Mouse (Mus musculus) olfactory bulb, adult 2 months (tissue): ENCODE data around the gene Mgea5. TPM values are rescaled to one million over a fixed set of nuclear protein-coding genes. Genes with fewer than 3 reads are reported as not detected.

ENCODE experiments used
- H3K27ac ChIP-seq: fragments of 200-500 bp; 2 replicates; pipeline ENCODE4 v1.5.1; 2012; ENCODE audit warnings: low read depth, low read length; ENCODE audit not compliant: insufficient read depth
- H3K4me1 ChIP-seq: fragments of 200-500 bp; 2 replicates; pipeline ENCODE4 v1.6.1; 2012; ENCODE audit warnings: low read length; ENCODE audit not compliant: control insufficient read depth, insufficient read depth
- H3K4me3 ChIP-seq: fragments of 200-500 bp; 2 replicates; pipeline ENCODE4 v1.5.1; 2012; ENCODE audit warnings: mild to moderate bottlenecking, low read depth, low read length, moderate library complexity; ENCODE audit not compliant: insufficient read depth
- CTCF ChIP-seq: fragments of 200-500 bp; IDR thresholded peaks from 2 replicates; pipeline ENCODE4 v1.5.1; 2012; ENCODE audit warnings: low read depth, mild to moderate bottlenecking, low read length, moderate library complexity; ENCODE audit not compliant: insufficient read depth
- POLR2A ChIP-seq: fragments of 200-500 bp; IDR thresholded peaks from 2 replicates; pipeline ENCODE4 v1.6.1; 2012; ENCODE audit warnings: mild to moderate bottlenecking, low read depth, low read length, moderate library complexity; ENCODE audit not compliant: insufficient read depth
- WGBS: fragments of 180-500 bp; shearing (Covaris S2); methylation state at CpG from one replicate; pipeline ENCODE4 v1.1.7; 2018; 5-methylcytosine and 5-hydroxymethylcytosine counted together
- polyA plus RNA-seq: library from polyadenylated mRNA; stranded (reverse); fragments of >200 nt; gene quantifications from 2 replicates; pipeline ENCODE4 v1.2.4, GENCODE M21; 2012; ENCODE audit warnings: low replicate concordance; ENCODE audit not compliant: missing spikeins, insufficient read depth, insufficient read length

Gene Mgea5
- polyA plus RNA-seq, 1 experiment = 284 TPM

DNA sequence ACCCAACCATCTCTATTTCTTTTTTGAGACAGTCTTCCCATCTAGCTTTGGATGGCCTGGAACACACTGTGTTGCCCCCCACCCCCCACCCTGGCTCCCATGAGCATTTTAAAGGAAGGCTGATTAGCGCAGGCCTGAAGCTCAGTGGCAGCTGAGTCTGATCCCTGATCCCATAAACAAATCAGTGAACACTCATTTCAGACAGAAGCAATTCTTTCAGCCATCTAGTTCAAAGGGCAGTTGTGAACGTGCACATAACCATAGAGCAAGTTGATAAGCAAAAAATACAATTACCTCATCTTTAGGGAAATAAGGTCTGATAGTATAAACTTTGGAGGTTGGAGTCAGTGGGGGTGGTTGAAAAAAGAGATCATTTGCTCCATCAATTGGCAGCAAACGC is 22.8 kb downstream of the Mgea5 start:
- WGBS = 80% methylated on average over 3 of the region's 3 CpGs
- TF ChIP-seq CTCF (no peak), POLR2A (no peak)

DNA sequence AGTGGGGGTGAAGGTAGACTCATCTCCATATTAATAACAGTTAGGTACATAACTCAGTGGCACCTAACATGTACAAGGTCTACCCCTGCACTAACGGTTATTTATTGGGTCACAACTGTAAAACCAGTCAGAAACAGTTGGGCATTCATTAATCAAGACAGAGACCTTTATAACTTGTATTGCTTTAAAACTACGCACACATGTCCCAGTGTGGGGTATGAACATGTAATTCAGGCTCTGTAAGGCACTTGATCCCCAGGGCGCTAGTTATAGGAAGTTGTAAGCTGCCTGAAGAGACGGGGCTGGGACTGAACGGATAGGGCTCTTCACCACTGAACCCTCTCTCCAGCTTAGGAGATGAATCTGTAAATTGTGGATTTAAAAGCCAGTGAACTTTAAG is 25.0 kb downstream of the Mgea5 start:
- Histone ChIP-seq H3K4me3 (no peak overlapping the region), H3K27ac (no peak overlapping the region), H3K4me1 (no peaks in the 10 kb centered on the region)
- 83% methylated on average over 5 of the region's 5 CpGs for WGBS
- TF ChIP-seq CTCF = no peak
- TF ChIP-seq POLR2A = no peak

More for the DNA sequence above, 22.8 kb downstream of the Mgea5 start:
- Histone ChIP-seq H3K27ac (no peak overlapping the region), H3K4me1 (no peaks in the 10 kb centered on the region), H3K4me3 (no peak overlapping the region)

DNA sequence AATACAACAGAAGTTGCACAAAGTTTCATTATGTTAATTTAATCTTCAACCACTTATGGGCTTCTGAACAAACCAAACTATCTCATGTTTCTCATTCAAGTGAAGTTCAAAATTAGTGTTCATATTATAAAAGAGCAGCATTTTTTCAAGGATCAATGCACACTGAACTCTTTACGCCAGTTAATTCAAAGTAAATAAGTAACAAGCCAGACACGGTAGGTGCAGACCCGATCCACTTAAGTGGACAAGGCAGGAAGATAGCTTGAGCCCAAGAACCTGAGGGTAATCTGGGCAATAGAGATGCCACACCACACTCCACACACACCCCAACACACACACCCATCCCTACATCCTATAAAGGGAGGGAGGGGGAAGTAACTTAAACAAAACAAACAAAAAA is 30.1 kb downstream of the Mgea5 start:
- no peak overlapping the region for H3K4me3 ChIP-seq
- TF ChIP-seq CTCF (no peak), POLR2A (no peak)
- WGBS = 96% methylated on average over 3 of the region's 3 CpGs
- no peak overlapping the region for H3K27ac ChIP-seq
- peaks cover 5% of the 10 kb centered on the region; the same call in 1 of the 2 replicates for H3K4me1 ChIP-seq

DNA sequence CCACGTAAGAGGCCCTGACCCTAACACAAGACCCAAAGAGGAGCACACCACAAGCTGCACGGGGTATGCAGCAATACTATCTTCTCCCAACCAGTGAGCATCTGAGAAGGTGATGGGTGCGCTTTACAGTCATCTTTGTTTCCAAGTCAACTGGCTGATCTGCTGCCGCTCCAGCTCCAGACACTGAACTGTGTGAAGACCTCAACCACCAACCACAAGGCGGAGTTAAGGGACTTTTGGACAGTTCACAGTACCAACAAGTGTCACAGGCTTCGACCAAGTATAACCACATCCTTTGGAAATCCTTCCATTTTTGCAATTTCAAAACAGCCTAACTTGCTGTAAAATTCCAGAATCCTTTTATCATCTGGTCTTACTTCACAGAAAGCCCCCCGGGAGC is 31.8 kb downstream of the Mgea5 start:
- Histone ChIP-seq H3K4me1 (peaks cover 12% of the 10 kb centered on the region; the same call in 1 of the 2 replicates), H3K27ac (no peak overlapping the region), H3K4me3 (no peak overlapping the region)
- 89% methylated on average over 7 of the region's 7 CpGs for WGBS
- no peak for TF ChIP-seq POLR2A
- no peak for TF ChIP-seq CTCF

DNA sequence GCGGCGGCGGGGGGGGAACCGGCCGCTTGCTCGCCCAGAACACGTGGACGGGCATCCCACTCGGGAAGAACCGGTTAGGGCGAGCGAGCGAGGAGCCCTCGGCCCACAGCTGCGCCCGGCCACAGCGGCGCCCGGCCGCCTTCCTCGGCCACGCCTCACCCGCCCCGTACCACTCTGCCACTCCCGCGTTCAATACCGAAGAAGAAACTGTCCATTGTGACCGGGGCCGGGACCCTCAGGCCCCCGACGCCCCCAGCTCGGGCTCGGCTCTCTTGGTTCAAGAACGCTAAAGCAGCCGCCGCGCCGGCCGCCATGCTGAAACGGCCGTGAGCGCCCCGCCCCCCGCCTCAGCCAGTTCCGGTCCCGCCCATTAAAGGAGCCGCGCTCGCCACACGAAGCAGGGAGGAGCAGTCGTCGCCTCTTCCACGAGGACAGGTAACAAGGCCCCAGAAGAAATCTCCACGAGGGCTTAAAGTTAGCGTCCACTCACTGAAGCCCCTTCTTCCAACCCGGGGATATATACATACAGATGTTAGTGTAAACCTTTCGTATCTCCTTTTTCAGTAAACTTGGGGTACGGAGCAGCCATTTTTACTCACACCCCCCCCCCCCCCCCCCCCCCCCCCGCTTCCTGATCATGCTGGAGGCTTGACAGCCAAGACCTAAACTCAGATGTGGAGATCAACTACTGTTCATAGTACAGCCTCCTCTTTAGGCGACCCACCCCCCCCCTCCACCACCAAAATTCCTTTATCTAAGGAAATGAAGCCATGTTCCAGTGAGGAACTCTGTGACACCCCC is 34.2 kb downstream of the Mgea5 start, which contains the start of gene Npm3:
Gene Npm3, minus strand, starts transcription at position 349 of the 801 bp plus-strand sequence.
- WGBS = under 1% methylated on average over 60 of the region's 60 CpGs
- H3K4me3 ChIP-seq = peak within 1 kb of the TSS; percentile 80
- no peak within 1 kb of the TSS for H3K27ac ChIP-seq
- TF ChIP-seq POLR2A = no peak; the same call in 1 of the 2 replicates
- peaks cover 12% of the 10 kb centered on the region; the same call in 1 of the 2 replicates for H3K4me1 ChIP-seq

DNA sequence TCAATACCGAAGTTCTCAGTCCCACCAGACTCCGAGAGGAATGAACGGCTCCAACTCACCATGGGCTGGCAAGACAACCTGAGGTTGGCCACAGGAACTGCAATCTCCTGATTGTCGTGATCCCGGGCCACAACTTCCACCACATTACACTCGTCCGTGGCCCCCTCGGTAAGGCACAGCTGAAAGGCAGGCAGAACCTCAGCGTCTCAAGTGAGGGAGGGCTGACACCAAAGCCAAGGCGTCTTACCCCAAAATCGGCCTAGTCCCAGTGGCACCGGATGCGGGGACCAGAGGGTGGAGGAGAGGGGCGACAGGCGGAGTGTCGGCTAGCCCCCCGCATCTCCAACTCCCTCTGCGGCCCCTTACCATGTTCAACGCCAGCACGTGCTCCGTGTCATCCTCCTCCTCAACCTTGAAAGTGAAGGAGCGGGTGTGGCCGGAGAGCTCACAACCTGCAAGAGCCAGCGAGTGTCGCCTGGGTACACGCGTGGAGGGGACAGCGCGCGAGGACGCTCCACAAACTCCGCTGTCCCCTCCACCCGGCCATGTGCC is 34.9 kb downstream of the Mgea5 start:
- peak overlapping the region; percentile 80 for H3K4me3 ChIP-seq
- no peak overlapping the region for H3K27ac ChIP-seq
- no peak for TF ChIP-seq CTCF
- no peak for TF ChIP-seq POLR2A
- H3K4me1 ChIP-seq = peaks cover 12% of the 10 kb centered on the region; the same call in 1 of the 2 replicates
- 4% methylated on average over 33 of the region's 33 CpGs for WGBS

DNA sequence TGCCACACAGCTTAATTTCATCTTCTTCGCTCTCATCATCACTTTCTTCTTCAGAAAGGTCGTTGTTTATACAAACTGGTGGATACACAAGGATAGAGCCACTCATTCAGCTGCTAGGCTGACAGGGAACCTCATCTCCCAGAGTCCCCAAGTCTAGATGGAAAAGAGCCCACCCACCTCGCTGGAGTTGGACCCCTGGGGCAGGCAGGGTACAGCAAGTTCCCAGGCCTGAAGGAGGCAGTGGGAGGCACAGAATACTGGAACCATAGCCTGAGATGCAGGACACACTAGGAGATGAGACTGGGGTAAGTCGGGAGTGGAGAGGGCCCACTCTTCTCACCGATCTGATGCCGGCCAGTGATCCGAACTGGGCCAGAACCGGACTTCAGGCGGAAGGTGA is 35.4 kb downstream of the Mgea5 start:
- peaks cover 12% of the 10 kb centered on the region; the same call in 1 of the 2 replicates for H3K4me1 ChIP-seq
- H3K4me3 ChIP-seq = peak overlapping the region; percentile 80; the same call in 1 of the 2 replicates
- H3K27ac ChIP-seq = no peak overlapping the region
- no peak for TF ChIP-seq CTCF
- no peak for TF ChIP-seq POLR2A
- 65% methylated on average over 9 of the region's 9 CpGs for WGBS

DNA sequence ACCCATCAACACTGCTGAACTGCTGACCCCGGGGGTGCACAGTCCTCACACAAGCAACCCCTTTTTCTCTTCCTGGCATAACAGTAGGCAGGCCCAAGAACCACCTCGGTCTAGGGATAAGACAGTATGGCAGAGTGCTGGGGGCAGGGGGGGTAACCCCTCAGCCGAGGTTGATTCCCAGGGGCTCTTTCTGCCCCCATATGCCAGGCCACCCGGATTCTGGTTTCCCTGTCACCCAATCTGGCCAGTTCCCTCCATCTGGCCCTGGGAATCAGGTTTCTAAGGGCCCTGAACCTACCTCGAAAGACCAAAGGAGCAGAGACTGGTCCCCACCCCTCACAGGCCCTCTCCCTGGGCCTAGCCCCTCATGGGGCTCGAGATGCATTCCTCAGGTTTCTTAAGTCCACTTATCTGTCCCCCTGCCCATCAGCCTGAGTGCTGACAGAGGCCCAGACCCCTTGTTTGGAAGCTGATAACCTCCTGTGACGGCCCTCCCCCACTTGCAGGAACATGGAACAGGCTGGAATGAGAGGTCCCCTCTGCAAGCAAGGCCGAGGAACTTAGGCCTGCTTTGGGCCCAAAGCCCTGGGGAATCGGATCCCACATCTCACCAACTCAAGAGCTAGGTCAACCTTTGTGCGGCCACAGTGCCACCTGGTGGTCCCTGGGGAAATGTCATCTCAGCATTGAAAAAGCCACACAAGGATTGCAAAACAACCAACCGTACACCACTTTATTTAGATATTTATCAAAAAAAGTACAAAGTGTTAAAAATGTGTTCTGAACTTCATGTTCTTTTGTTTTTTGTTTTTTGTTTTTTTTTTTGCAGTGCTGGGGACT is 36.4 kb downstream of the Mgea5 start:
- Histone ChIP-seq H3K4me3 (no peak overlapping the region), H3K27ac (no peak overlapping the region), H3K4me1 (peaks cover 16% of the 10 kb centered on the region; the same call in 1 of the 2 replicates)
- TF ChIP-seq POLR2A (no peak), CTCF (peak; percentile 60)
- 44% methylated on average over 11 of the region's 11 CpGs for WGBS
